Mouse (Mus musculus) embryo, embryonic 10.5 days (tissue): ENCODE results near the gene Lrrc10b.

Source experiments
- DNase-seq: peaks from one replicate; pipeline ENCODE4 v3.0.0-alpha.2; 2015; ENCODE audit warnings: low spot score

The Lrrc10b gene

DNA sequence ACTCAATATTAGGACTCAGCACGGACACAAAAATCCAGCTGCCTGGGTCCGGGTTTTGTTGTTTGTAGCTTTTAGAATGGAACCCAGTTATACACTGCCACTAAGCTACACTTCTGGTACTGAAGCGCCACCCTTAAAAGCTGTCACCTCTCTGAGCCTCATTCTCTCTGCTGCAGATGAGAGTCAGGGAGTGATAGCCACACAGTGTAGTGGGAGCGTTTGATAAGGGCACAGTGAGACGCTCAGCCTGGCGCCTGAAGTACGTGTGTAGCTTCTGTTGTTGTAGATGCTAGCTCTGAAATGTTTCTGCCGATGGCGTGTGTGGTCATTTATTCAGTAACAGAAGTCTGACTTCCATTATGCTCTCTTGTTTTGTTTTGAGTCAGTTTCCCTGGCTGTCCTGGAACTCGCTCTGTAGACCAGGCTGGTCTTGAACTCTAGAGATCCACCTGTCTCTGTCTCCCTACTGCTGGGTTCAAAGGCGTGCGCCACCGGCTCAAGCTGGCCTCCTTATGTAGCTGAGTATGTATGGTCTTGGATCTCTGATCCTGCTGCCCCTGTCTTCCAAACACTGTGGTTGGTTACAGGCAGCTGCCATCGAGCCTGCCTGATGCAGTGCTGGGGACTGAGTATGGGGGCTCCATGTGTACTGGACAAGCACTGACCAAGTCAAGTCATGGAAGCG, 12.4 kb downstream of the Lrrc10b start:
- DNase-seq: no peak

DNA sequence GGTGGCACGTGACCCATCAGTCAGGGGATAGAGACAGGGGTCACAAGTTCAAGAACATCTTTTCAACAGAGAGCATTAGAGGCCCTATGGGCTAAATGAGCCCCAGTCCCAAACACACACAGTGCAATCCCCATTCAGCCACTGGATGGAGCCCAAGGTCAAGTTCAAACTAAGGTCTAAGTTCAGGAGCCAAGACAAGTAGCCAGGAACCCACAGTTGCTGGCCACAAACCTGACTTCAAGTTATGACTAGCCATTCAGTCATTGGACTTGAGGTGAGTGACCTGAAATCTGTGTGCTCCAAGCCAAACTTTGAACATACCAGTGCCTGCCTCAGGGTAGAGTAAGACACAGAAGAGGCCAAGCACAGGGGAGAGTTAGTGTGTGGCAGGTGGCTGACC, 19.8 kb downstream of the Lrrc10b start:
- peak; percentile 52 for DNase-seq

DNA sequence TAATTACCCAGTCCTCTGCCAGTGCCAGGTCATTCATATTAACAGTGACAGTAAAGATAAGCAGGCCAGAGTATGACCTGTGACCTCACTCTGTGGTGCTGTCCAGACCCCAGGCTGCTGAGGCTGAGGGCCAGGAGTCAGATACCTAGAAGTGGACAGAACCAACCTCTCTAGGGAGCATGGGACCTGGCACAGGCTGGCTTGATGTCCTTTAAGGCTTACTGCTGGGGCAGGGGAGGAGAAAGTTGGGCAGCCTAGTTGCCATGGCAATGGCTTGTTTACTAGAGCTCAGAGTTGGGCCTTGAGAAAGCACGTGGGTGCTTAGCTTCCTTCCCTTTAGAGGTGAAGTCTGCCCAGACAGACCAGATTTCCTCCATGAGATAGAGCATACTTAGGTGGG, 20.5 kb downstream of the Lrrc10b start:
- no peak for DNase-seq

DNA sequence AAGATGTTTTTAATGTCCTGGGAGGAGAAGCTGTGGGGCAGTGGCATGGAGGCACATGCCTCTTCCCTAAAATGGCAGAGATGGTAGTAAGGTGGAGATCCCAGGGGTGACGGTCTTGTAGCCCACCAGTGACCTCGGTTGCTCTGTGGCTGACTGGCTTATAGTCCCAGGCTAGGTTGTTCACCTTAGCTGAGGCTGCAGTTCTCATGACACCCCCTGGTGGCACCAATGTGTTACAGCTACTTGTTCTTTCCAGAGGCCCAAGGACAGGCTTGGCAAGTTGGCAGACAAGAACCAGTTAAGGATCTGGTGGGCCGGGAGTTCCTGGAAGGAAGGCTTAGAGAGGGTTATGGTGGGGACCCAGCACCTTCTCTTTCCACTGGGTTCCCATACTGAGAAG, 21.4 kb downstream of the Lrrc10b start:
- DNase-seq: peak; percentile 84

DNA sequence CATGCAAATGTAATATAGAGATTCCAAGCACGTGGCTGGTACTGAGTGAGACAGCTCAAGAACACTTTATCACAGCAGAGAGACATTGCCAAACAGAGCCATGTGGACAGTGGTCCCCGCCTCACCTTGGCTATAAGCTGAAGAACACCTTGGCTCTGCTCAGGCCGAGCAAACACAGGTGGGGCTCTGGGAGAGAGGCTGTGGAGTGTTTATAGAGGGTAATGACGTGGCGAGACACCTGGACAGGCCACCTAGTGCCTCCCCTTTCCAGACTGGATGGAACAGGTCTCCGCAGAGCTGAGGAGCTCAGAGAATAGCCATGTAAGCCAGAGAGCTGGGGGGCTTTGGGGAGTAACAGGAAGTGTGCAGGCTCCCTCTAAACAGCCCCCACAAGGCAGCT, 22.3 kb downstream of the Lrrc10b start:
- DNase-seq: no peak

DNA sequence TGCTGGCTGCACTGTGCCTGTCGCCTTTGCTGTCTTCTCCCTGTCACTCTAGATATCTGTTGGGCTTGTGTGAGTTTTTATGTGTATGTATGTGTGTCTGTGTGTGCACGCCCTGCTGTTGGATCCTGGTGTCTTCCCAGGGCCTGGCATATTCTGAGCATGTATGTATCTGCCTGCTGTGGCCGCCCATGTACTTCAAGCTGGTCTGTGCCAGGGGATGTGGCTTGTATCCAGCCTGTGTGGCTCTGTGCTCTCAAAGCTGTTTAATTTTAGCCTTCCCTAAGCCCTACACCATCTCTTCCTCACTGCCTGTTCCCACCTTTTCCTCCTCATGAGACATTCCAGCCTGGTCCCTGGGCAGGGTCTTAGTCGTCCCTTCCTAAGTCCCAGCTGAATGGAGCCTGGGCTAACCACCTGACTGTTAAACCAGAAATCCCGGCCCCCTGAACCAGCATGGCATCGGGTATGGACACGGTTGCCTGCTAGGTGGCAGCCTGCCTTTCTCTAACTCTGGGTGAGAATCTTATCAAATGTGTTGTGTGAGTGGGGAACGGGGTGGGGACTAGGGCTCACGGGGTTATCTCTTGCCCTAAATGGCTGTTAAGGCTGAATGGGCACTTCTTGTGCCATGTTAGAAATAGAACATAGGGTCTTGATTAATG, 23.3 kb downstream of the Lrrc10b start:
- DNase-seq: no peak

DNA sequence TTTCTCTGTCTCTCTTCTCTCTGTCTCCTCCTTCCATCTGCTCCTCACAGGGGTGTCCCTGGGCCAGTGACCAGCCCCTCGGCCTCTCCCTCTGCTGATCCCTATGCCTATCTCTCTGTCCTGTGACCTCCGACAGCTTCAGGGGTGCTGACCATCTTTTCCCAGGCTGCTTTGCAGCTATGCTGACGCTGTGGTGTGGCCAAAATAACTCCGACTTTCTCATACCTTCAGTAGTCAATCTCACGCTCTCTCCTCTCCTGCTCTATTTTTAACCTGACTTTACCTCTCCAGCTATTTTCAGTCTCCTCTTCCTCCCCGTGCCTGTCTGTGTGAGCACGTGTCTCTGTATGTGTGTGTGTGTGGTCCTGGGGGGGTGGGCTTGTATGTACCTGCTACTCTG, 24.0 kb downstream of the Lrrc10b start:
- no peak for DNase-seq

DNA sequence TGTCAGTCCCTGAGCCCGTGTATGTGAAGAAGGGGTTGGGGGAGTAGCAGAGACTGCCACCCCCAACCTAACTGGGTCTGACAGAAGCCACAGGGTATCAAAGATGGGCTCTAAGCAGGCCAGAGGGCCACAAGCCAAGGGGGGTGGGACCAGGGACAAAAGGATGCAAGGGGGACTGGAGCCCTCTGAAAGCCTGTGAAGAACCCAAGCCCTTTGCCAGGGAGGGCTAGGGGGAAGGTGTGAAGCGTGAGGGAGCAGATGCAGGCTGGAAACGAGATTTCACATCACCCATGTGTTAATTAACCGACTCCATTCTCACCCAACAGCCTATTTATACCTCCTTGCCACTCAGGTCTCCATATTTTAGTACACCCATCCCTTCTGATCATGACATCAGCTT, 25.4 kb downstream of the Lrrc10b start:
- DNase-seq: no peak

DNA sequence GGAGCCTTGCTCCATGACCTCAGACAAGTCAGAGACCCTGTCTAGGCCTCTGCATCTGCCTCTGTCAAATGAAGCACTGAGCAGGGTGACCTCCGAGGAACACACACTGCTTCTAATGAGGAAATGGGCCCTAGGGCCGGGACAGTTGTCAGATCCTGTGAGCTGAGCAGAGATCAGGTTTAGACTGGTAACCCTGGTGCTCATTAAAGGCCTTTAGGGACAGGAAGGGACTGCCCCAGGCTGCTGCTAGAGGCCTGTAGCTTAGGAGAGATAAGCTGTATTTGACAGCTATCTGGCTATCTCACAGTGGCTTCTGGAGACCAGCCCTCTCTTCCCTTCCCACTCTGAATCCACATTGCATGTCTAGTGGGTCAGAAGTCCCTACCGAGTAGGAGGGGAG, 25.9 kb downstream of the Lrrc10b start:
- peak; percentile 28 for DNase-seq

DNA sequence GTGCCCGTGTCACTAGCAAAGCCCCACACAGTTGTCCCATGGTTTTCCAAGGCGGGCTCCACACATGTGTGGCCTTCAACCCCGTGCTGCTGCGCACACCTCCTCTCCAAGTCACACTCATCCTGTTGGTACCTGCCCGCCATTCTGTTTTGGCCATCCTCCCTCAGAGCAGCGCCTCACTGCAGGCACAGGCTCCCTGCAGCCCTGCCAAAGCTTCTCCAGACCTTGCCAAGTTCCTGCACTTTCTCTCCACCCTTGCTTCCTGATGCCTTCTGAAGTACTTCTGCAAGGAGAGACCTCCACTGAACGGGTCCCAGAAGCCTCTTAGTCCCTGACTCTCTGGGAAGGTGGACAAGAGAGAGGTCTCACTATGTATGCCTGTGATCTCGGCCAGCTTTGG, 27.9 kb downstream of the Lrrc10b start:
- DNase-seq: no peak

DNA sequence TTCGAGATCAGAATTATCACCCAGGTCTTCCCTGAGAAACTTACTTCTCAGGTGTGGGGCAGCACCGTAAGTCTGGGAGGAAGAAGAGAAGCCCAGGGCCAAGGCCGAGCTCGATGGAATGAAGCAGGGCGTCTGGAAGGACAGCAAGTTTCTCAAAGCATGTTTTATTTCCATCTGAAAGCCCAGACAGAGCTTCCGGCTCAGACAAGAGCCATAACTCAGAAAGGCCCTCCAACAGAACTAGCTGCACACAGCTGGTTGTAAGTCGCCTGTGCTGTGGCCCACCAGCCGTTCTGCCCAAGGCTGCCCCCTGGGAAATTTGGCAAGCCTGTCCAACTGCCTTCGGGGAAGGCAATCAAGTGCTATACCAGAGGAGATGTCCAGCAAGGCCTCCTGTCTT, 29.8 kb downstream of the Lrrc10b start:
- no peak for DNase-seq

DNA sequence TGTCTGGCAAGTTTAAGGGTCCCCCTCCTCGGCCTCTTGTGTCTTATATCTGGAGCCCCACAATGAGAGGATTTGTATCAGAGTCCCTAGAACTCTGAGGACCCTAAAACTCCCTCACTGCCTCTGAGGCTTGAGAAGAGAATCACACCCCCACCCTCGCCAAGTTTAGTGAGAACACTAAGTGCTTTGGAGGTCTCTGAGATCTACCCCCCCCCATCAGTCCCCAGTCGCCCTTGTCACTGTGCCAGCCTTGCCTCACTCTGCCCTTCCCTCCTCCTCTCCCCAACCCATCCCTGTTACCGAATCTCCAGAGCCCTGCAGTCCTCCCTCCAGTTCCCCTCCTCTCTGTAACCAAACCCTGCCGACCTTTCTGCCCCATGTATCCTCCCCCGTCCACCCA, 30.5 kb downstream of the Lrrc10b start:
- no peak for DNase-seq

DNA sequence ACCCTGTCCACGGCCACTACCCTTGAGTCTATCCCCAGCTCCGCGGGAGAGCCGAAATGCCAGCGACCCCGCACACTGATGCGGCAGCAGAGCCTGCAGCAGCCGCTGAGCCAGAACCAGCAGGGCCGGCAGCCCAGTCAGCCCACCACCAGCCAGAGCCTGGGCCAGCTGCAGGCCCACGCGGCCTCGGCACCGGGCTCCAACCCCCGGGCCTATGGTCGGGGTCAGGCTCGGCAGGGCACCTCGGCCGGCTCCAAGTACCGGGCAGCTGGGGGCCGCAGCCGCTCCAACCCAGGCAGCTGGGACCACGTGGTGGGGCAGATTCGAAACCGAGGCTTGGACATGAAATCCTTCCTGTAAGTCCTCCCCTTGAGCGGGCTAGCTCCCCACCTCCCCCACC, 31.0 kb downstream of the Lrrc10b start:
- DNase-seq: no peak

DNA sequence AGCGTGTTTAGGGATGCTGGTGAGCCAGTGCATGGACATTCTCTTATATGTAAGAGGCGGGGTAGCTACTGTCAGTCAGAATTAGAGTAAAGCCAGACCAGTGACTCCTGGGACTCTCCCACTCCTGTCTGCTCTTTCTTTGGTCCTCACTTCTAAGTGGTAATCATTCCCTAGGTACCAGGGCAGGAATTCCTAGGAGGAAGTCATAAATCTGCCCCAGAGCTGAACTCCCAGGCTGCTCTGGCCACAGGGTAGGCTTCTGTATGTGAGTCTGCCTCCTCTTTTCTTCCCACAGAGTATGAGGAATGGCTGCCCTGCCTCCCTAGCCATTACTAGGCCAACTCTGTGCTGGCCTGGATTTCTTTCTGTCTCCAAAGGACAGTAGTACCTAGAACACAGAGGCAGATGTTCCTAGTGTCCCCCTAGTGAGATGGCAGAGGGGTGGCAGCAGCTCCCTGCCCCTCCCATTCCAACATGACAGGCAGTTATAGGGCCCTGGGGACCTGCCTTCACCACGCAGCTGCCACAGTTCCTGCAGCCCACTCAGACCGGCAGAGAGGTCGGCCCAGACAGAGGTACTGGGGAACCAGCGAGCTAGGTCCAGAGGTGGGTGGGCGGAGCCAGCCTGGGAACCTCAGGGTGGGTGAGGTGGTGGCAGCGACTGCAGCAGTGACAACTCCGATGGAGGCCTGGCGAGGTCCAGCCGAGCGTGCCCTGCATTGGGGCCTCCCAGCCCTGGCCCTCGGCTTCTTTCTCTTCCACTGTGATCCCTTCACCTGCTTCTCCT, 31.6 kb downstream of the Lrrc10b start:
- peak; percentile 55 for DNase-seq

DNA sequence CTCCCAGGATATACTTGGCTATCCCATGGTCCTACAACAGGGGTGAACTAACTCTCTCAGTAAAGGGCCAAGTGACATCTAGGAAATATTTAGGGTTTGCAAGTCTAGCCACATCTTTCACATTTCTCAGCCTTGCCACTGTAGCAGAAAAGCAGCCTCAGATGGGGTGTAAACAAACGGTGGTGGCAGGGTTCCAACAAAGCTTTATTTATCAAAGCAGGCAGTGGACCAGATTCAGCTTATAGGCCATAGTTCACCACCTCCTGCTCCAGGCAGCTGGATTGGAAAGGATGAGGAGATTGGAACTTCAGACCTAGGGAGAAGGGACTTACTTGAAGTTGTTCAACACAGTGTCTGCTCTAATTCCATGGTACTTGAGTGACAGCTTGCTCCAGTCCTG, 32.5 kb downstream of the Lrrc10b start:
- no peak for DNase-seq

DNA sequence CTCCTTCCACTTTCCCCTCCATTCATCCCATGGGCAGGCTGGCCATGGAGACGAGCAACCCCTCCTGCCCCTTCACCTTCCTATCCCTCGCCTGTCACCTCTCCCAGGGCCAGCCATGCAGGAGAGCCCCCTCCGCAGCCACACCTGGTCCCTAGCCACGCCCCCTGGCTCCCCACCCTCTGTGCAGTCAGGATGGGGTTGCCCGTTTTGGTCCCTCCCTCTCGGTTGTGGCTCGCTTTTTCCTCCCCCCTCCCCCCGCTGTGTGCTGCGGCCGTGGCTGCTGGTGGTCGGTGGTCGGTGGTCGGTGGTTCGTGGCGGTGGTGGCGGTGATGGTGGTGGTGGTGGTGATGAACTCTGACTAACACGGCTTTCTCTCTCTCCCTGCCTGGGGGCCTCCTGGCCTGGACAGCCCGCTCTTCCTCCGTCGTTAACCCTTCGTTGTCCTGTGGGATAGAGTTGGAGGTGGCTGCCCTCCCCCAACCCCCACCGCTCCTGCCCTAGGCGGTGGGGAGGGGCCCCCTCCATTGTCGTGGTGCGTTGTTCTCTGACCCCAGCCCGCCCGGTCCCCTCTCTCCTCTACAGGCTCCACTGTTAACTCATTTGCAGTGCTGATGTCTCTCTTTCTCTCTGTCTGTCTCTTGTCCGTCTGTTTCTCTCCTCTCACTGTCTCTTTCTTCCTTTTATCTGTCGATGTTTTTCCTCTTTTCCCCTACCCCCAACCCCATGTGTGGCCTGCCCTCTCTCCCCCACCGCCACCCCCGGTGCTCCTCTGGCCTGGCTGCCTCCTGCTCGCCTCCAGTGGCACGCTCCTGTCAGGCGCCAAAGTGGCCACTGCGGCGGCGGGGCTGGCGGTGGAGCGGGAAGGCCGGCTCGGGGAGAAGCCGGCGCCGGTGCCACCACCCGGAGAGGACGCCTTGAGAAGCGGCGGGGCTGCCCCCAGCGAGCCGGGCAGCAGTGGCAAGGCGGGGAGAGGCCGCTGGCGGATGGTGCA, 35.0 kb downstream of the Lrrc10b start:
- peak; percentile 52 for DNase-seq

DNA sequence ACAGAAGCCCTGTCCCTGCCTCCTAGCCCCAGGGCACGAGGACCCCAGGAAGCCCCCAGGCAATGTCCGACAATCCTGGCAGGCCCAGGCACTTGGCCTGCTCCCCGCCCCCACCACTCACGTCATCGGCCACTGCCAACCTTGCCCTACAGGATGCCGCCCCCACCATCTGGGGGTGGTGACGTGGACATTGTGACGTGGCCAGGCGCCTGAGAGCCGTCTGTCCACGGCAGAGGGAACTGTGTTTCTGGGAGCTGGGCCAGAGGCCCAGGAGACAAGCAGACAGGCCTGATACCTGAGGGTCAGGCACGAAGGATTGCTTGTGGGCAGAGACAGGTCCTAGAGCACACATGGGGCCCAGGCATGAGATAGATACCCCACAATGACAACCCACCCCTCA, 39.8 kb downstream of the Lrrc10b start:
- no peak for DNase-seq

DNA sequence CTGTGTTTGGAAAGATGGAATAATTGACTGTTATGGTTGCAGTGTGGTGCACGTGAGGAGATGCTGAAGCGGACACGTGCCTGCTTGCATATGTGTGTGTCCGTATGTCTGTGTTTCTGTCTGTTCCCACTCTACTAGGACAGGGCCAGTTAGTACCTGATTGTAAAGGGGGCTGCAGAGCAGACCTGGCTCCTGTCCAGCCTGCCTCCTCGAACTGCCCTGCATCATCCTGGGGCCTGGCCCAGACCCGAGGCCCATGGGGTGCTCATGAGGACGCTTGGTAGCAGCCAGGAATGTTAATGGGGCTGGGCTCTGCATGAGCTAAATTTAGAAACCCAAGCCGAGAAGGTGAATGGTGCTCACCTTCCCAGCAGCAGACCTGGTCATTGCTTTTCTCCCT, 40.4 kb downstream of the Lrrc10b start:
- no peak for DNase-seq

DNA sequence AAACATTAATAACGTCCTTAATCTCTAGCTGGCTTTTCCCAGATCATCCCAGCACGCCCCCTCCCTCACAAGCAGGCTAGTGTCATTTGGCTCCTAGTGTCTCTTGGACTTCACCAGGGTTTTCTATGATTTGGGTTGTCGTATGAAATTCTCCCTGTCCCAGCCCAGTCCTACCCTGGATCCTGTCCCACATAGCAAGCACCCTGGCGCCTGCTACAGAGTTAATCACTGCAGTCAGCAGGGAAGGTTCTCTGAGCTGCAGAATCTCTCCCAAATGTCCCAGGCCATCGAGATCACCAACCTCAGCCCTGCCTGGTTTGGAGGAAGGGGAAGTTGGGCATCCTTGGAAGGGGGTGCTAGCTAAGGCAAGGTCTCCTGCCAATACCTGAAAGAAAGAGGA, 41.8 kb downstream of the Lrrc10b start:
- DNase-seq: no peak

DNA sequence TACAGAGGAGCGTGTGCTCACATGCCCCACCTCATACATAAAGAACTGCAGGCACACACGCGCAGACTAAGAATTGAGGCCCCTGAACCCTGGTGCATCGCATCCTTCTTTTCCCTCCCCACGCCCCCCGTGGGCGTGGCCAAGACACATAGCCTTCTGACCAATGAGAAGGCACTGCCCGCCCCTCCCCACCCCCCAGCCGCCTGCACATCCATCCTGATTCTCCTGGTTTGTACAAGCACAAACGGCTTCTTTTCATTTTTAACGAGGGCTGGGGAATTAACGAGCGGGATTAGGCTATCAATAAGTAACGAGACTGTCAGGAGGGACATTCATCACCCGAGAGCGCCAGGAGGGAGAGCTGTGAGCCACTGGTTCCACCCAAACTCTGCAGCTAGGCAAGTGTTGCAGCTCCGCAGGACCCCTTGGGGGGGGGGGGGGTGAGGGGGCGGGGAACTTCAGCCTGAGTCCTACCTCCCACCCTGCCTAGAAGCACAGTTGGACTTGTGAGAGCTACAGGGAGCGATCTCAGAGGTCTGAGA, 43.5 kb downstream of the Lrrc10b start:
- DNase-seq: peak; percentile 96
